Mouse (Mus musculus): ENCODE measurements around the gene Nckap5.

The Nckap5 gene

GRCm38 (mm10) chr1:126765506-126766170 lies 65.0 kb downstream of the Nckap5 start:
- no peak for DNase-seq (ENCODE audit: low spot score)

GRCm38 (mm10) chr1:126764201-126764600 lies 66.4 kb downstream of the Nckap5 start:
- no peak for DNase-seq (ENCODE audit: low spot score)

GRCm38 (mm10) chr1:126763192-126763591 lies 67.4 kb downstream of the Nckap5 start:
- DNase-seq (ENCODE audit: low spot score) = no peak

DNA sequence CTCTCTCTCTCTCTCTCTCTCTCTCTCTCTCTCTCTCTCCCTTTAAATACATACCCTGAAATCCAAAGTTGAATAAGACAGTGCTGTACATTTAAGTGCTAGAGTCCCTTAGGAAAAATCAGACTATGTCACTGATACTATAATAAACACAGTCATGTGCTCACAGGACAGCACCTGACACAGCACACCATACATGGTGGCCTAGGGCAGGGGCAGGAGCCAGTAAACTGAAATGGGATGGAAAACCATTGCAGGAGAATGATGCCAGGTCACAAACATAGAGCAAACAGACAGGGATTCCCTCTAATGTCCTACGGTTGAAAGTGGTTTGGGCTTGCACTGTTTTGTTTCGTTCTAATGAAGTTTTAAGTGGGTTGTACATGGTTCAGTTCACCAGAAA lies 70.2 kb downstream of the Nckap5 start:
- DNase-seq (ENCODE audit: low spot score) = no peak

- no peak for DNase-seq (ENCODE audit: low spot score)
Measured at GRCm38 (mm10) chr1:126755682-126756081, 74.9 kb downstream of the Nckap5 start.

GRCm38 (mm10) chr1:126753611-126754010 lies 77.0 kb downstream of the Nckap5 start:
- no peak for DNase-seq (ENCODE audit: low spot score)

DNA sequence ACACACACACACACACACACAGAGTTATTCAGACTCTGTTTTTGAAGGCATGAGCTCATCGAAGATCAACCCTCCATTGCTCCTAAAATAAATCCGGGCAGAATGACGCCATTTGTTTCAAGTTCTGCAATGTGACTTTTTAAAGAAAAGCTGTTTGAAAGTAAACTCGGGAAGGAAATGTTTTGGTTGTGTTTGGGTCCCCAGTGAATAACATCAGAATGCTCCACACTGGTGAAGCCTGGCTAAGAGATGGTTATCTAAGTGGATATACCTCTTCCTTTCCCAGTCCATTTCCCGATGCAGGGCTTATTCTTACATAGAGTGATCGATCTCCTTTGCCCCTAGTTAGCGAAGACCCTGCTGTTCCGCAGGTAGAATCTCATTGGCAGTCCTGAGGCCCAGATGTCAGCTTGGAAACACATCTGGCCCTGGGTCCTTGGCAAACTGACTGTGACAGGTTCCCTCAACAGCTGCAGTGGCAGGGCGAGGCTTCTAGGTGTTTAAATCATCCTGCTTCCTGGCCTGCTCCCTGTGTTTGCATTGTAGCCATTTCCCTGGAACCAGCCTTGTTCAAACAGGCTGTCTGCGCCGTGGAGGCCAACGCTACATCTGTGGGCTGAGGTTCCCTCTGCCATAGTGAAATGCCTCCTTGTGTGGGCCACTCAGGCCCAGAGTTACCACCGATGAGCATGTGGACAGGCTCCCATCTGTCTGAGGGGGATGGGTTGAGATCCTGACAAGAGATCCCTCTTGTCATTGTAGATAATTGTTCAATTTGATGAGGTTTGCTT lies 78.2 kb downstream of the Nckap5 start:
- no peak for DNase-seq (ENCODE audit: low spot score)

DNA sequence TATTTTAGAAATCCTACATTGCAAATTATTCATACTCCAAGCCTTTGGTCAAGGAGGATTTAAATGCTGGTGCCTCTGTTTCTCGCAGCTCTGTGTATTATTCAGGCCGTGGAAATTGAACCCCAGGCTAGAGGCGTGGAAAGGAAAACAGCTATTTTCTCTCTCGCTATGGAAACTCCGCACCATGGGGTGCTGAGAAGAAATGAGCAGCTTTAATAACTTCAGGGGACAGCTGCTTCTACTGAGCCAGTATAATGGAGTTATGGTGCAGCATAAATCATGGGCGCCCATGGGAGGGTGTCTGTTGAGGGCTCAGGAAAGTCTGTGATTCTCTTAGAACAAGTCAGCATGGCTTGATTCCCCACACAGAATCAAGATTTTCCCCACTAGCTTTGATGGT lies 79.5 kb downstream of the Nckap5 start:
- DNase-seq (ENCODE audit: low spot score) = no peak

DNA sequence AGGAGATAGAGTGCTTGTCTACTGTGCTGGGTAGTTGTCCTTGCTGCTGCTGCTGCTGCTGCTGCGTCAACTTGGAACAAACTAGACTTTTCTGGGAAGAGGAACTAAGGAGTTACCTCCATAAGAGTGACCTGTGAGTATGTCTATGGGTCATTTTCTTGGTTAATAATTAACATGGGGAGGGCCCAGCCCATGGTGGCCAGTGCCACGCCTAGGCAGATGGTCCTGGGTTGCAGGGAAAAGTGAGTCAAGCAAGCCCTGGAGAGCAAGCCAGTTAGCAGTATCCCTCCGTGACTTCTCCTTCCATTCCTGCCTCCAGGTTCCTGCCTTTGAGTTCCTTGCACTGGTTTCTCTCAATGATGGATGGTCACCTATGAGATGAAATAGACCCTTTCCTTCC lies 80.4 kb downstream of the Nckap5 start:
- DNase-seq (ENCODE audit: low spot score) = no peak

DNA sequence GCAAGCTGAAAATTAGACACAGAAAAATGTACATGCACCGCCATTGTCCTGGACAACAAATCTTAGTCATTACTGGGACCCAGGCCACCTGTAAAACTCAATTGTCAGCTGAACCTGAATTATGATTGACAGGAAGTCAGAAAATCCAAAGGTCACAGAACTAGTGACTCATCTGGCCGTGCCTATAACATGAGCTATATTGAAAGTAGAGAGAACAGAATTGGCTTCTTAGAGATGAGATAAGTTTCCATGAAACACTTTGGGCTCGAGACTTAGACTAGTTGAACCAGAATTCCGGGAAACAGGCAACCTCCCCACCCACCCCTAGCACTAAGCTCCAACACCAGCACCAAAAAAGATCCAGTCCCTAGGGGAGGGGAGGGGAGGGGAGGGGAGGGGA lies 82.7 kb downstream of the Nckap5 start:
- DNase-seq (ENCODE audit: low spot score) = no peak

DNA sequence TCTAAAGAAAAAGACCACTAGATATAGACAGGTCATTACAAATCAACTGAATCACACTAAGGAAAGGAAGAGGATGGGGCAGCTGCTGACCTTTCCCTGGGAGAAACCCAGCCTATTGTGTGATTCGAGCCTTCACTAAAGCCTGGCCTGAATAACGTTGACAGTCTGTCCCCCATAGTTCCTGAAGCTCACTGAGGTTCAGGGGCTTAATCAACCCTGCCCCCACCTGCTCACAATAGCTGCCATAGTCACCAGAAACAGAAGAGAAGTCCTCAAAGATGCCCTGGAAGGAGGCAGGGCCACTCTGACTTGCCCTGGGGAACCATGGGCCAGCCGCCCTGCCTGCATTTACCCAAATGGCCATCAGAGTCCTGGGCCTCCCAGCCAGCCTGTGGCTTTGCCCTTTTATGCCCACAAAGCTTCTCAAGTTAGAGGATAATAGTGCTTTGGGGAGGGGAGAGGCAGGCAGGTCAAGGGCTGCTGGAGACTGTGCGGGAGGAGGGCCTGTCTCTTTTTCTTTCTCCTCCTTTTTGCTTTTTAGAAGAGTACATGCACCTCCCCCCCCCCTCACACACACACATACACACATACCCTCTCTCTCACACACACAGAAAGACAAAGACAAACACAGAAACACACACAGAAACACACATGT lies 85.0 kb downstream of the Nckap5 start:
- no peak for DNase-seq (ENCODE audit: low spot score)

GRCm38 (mm10) chr1:126744631-126745305 lies 85.8 kb downstream of the Nckap5 start:
- DNase-seq (ENCODE audit: low spot score) = no peak

DNA sequence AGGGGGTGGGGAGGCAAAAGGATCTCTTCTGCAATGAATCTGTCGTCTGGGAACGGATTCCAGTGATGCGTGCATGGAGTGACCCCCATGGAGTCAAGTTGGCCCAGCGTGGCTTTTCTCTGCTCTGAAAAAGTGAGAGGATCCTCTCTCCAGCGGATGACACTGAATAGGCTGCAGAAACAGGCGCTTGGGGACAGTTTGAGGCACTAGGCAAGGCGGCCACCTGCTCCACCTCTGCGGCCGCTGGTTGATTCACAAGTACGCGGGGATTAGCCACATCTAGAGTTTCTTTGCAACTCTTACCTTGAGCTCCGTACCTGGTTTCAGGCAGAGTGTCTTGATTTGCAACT lies 92.3 kb downstream of the Nckap5 start:
- DNase-seq (ENCODE audit: low spot score) = no peak

DNA sequence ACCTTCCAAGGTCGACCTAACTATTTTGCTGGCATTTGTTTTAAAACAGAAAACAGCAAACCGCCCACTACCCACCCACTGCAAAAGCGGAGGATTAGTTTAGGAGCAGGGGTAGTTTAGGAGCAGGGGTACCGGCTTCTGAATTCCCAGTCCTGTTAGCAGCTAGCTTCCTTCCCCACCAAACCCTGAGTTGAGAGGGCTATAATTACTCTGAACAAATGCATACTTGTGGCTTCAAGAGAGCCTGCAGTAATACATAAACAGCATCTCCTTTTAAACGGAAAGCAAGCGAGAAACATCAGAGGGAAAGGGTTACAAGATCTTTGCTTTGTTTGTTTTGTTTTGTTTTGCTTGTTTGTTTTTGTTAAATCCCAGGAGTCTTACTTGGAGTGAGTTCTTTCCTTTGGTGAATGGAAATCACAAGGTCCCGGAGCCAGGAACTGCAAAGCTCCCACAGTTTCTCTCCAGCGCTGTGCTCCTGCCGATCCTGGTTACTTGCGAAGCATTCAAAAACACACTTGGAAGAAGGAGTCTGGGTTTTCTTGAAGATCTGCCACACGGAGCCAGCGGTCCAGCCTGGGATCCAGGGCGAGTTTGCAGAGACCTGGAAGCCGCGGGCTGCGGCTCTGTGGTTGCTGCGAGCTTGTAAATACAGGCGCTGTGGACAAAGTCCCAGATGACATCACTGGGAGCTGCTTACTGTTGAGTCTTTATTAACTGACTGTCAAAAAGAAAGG lies 92.9 kb downstream of the Nckap5 start:
- DNase-seq (ENCODE audit: low spot score) = no peak

GRCm38 (mm10) chr1:126731691-126732090 lies 98.9 kb downstream of the Nckap5 start:
- DNase-seq (ENCODE audit: low spot score) = no peak

DNA sequence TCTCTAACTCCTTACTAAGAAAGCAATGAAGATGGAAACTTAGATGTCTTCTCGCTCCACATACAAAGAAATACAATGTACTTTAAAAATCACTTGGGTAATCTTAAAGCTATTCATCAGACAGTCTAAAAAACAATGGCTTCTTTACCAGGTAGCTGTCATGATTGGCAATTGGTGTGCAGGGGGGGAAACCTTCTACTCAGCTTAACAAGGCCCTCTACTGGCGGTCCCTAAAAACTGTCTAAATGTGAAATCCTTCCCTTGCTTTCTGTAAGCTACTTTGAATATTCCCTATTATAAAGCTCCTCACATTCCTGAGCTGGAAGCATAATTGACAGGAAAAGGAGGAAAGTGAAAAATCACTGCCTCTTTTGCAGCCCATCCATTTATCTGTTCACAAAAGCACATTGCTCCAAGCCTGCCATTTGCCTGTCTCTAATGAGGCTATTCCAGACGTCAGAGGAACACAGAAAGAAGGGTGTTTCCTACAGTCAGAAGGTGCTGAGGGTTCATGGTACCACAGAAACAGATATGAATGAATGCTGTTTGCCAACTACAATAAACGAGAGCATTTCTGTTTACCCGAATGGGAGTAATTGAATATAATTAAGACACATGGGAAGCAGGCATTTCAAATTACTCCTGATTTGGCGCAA lies 104.1 kb downstream of the Nckap5 start:
- DNase-seq (ENCODE audit: low spot score) = no peak

- DNase-seq (ENCODE audit: low spot score) = no peak
Measured at GRCm38 (mm10) chr1:126725628-126726367, 104.8 kb downstream of the Nckap5 start.

DNA sequence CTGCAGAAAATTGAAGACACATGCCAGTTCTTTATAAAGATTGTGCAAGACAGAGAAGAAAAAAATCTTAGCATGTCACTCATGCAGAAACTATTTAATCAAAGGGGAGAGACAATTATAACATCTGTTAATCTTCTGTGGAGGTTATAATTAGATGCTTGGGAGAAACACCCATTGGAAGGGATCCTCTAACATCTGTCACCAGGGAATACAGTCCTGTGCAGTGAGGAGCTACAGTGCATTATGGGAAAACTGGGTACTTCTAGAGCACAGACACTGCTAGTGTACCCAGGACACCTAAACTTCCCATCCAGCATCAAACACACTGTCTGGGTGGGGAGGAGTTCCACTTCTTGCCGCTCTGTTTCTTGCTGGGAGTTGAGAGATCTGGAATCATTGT lies 108.7 kb downstream of the Nckap5 start:
- no peak for DNase-seq (ENCODE audit: low spot score)

DNA sequence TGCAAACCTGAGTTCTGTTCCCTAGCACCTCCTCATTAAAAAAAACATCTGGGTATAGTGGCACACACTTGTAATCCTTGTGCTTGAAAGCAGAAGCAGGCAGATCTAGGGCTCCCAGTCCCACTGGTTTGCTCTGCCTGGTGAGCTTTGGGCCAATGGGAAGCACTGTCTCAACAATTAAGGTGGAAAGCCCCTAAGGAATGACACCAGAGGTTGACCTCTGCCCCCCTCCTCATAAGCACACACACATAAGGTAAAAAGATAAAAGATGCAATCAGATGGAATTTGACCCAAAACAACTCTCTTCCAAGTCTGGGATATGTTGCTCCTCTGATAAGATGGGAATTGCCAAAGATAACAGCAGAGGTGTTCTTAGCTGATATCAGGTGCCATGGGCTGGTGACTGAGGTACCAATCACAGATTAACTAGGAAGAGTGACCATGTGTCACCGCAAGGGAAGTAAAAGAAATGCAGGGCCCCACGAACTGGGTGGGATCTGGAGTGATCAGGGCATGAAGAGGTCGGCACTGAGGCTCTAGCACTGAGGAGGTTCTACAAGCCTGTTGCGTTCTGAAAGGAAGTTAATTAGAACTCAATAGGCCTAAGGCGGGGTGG lies 110.8 kb downstream of the Nckap5 start:
- no peak for DNase-seq (ENCODE audit: low spot score)

- no peak for DNase-seq (ENCODE audit: low spot score)
Measured at GRCm38 (mm10) chr1:126706611-126707010, 124.0 kb downstream of the Nckap5 start.

Data from layer of hippocampus, adult 9-10 months (tissue).